Mouse (Mus musculus): ENCODE results near the gene Tbx6.

DNA sequence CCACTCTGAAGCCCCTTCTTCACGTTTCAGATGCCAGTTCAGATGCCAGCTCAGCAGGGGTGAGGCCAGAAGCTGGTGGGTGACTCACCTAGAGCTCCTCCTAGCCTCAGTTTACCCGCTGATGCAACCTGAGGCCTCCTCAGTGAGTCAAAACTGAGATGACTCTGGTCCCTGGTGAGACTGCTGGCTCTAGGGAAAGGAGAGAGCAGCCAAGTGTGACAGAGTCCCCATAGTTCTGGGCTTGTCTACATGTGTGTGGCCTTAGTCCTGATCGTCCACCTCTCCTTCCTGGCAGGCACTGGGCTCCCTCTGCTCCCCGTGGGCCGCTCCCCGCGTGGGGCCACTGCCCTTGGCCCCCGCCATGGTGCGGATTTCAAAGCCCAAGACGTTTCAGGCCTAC is 3.8 kb upstream of the Tbx6 start:
- TF ChIP-seq CTCF (IDR thresholded peaks at IDR 0.05; ENCODE audit: control insufficient read depth, insufficient read depth, insufficient replicate concordance, low read depth, low read length), result no peak
- no peak for TF ChIP-seq POLR2A (IDR thresholded peaks at IDR 0.05; ENCODE audit: control insufficient read depth, low read depth, low read length)
